Mouse (Mus musculus) hindbrain, postnatal 0 days (tissue): ENCODE measurements at regions not wholly inside any gene's neighbourhood (a gene's known extent, or its start where the extent isn't known, plus 50 kb on each side); places are given as distances from the start of the nearest gene placed in this dataset.
"Not testable (repeated sequence)": the region's sequence is repeated elsewhere in the genome, so short reads cannot be mapped to it uniquely, and the experiment has no call there.

Experiments used
- ATAC-seq: fragments of 200-750 bp; cut with Nextera tagmentation; 2 replicates; pipeline ENCODE4 v1.8.0; 2017; ENCODE audit warnings: mild to moderate bottlenecking, moderate TSS enrichment, moderate library complexity
- DNase-seq: peaks from one replicate; pipeline ENCODE4 v3.0.0-alpha.2; 2015; ENCODE audit warnings: low spot score
- H3K27ac ChIP-seq: fragments of 300-500 bp; sonication (generic); 2 replicates; pipeline ENCODE4 v1.5.1; 2014; ENCODE audit warnings: mild to moderate bottlenecking
- H3K27me3 ChIP-seq: fragments of 300-500 bp; sonication (generic); 2 replicates; pipeline ENCODE4 v1.6.1; 2014; ENCODE audit warnings: low read length, mixed read lengths; ENCODE audit not compliant: insufficient read depth
- H3K36me3 ChIP-seq: fragments of 300-500 bp; sonication (generic); 2 replicates; pipeline ENCODE4 v1.6.1; 2014; ENCODE audit warnings: low read length, mixed read lengths; ENCODE audit not compliant: insufficient read depth
- H3K4me1 ChIP-seq: fragments of 300-500 bp; sonication (generic); 2 replicates; pipeline ENCODE4 v1.6.1; 2014; ENCODE audit warnings: antibody characterized with exemption, low read length, mixed read lengths; ENCODE audit not compliant: insufficient read depth
- H3K4me2 ChIP-seq: fragments of 300-500 bp; sonication (generic); 2 replicates; pipeline ENCODE4 v1.6.1; 2014; ENCODE audit warnings: low read depth, mild to moderate bottlenecking, low read length, moderate library complexity, mixed read lengths
- H3K4me3 ChIP-seq: fragments of 300-500 bp; sonication (generic); 2 replicates; pipeline ENCODE4 v1.5.1; 2014; ENCODE audit warnings: low read length
- H3K9ac ChIP-seq: fragments of 300-500 bp; sonication (generic); replicated peaks from 2 replicates; pipeline ENCODE4 v1.6.1; 2014; ENCODE audit warnings: mild to moderate bottlenecking, low read length, moderate library complexity, mixed read lengths
- H3K9me3 ChIP-seq: fragments of 300-500 bp; sonication (generic); 2 replicates; pipeline ENCODE4 v1.6.1; 2016; ENCODE audit warnings: low read length, mixed read lengths
- CTCF ChIP-seq: IDR thresholded peaks from 2 replicates; pipeline ENCODE4 v1.5.1; 2016; ENCODE audit warnings: antibody characterized with exemption, control low read depth, low read depth
- WGBS: fragments of 180-500 bp; shearing (Covaris S2); extraction: QIAGEN DNeasy Blood & Tissue Kit; methylation state at CpG from one replicate; pipeline ENCODE4 v1.1.7; 2014; 5-methylcytosine and 5-hydroxymethylcytosine counted together

DNA sequence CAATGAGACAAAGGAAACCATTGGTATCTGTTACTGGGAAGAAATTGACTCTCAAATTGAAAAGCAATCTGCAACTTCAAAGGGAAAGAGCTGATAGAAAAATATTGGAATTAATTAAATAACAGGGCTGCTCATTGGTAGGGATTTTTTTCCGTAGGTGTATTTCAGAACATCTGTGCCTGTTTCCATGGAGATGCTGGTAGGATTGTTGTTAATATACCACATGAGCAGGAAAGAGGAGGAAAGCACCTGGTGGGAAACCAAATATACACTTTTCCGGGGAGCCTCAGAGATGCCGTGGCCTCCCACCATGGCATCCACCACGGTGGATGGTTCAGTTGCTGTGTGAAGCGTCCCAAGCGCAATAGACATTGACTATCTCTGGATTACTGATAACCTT lies 428.0 kb upstream of the Sphkap start:
- Histone ChIP-seq H3K4me1 (no peaks in the 10 kb centered on the region), H3K9me3 (no peaks in the 10 kb centered on the region), H3K27me3 (no peaks in the 10 kb centered on the region), H3K36me3 (no peaks in the 10 kb centered on the region), H3K27ac (no peak overlapping the region), H3K4me2 (no peak overlapping the region), H3K9ac (no peak overlapping the region), H3K4me3 (no peak overlapping the region)
- 74% methylated on average over 6 of the region's 6 CpGs for WGBS
- ATAC-seq (no peak), DNase-seq (peak; percentile 9)
- no peak for TF ChIP-seq CTCF

DNA sequence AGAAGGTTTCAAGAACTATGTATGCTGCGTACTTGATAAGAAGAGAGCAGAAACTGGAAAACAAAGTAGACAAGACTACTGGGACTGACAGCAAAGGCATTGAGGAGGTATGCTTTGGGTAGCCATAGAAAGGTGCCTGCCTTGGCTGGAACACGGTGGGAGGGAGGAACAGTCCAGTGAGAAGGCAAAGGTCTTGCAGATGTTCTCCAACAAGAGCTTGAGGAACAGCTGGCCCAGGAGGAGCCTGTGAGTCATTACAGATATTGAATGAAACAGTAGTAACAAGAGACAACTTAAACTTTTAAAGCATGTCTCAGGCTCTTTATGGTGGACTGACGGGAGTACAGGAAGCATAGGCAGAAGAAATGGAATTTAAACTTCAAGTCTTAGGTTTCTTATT lies 424.9 kb upstream of the Sphkap start:
- WGBS = 92% methylated on average over 3 of the region's 3 CpGs
- H3K27me3 ChIP-seq = no peaks in the 10 kb centered on the region
- DNase-seq = no peak
- H3K4me2 ChIP-seq = no peak overlapping the region
- no peaks in the 10 kb centered on the region for H3K9me3 ChIP-seq
- H3K4me3 ChIP-seq = no peak overlapping the region
- H3K36me3 ChIP-seq = no peaks in the 10 kb centered on the region
- no peak for TF ChIP-seq CTCF
- no peaks in the 10 kb centered on the region for H3K4me1 ChIP-seq
- no peak overlapping the region for H3K9ac ChIP-seq
- ATAC-seq = no peak
- H3K27ac ChIP-seq = no peak overlapping the region

DNA sequence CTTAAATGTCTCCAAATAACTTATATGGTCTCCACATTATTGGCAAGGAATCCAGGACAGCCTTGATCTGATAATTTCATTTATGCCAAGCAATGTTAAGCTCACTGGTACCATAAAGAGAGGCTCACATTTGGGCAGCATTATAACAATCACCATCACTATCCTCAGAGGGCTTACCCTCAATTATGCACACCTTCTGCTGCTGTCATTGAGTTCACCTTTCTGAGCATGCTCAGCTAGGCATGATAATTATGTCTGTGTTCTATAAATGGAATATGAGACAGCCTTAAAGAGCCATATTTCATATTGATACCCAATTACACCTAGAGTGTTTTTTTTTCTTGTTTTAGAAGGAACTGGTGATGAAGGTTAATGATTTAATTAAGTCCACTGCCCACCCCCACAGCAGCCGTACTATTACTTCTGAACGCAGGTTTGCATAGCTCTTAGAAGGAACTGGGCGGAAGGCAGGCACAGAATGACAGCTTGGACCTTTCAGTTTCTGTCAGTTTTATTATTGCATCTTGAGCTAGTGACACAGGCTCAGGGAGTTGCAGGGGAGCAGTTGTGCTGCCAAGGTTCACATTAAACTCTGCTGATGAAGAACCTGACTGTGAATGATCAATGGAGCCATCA lies 424.0 kb upstream of the Sphkap start:
- WGBS = 72% methylated on average over 3 of the region's 3 CpGs
- Histone ChIP-seq H3K4me3 (no peak overlapping the region), H3K9me3 (no peaks in the 10 kb centered on the region), H3K27ac (no peak overlapping the region), H3K36me3 (no peaks in the 10 kb centered on the region), H3K9ac (no peak overlapping the region), H3K4me2 (no peak overlapping the region), H3K4me1 (no peaks in the 10 kb centered on the region), H3K27me3 (no peaks in the 10 kb centered on the region)
- peak; percentile 42 for DNase-seq
- no peak for TF ChIP-seq CTCF
- peak; percentile 79 for ATAC-seq

DNA sequence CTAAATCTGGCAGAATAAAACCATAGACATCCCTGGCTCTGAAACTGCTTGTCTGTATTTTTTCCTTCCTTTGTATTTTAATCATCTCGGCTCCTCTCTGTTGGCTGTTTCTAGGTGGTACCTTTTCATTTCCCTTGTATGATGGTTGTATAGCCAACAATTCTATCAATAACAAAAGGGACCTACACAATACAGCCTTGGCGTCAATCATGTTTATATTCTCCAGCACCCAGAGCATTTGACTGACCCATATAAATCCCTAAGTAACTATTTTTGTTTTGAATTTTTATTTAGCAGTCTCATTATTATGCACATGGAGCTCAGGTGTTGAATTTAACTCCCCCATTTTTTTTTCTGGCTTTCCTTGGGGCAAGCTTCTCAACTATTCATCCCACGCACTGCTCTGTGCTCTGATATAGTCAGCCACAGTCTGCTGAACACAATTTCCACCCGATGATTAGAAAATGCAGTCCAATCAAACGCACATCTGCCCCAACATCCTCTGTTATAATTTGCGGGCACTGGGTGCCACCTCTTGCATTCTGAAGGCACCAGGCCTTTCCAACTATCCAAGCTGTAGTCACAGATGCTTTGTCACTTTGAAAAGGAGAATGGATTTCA lies 422.1 kb upstream of the Sphkap start:
- H3K27ac ChIP-seq = no peak overlapping the region; the same call in 1 of the 2 replicates
- H3K27me3 ChIP-seq = no peaks in the 10 kb centered on the region
- no peak overlapping the region for H3K4me3 ChIP-seq
- no peak overlapping the region for H3K9ac ChIP-seq
- no peaks in the 10 kb centered on the region for H3K36me3 ChIP-seq
- ATAC-seq (no peak), DNase-seq (peak; percentile 12)
- no peak overlapping the region for H3K4me2 ChIP-seq
- H3K9me3 ChIP-seq = no peaks in the 10 kb centered on the region
- H3K4me1 ChIP-seq = no peaks in the 10 kb centered on the region
- 61% methylated on average over 6 of the region's 6 CpGs for WGBS
- TF ChIP-seq CTCF = no peak

DNA sequence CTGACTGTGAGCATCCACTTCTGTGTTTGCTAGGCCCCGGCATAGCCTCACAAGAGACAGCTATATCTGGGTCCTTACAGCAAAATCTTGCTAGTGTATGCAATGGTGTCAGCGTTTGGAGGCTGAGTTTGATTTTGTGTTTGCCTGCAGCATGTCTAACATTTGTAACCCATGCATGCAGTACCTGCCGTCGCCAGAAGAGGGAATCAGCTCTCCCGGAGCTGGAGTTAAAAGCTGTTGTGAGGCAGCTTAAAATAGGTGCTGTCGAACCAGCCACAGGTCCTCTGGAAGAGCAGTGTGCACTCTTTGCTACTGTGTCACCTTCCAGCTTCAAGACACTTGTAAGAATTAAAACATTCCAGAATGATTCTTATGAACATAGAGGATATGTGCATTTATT lies 403.2 kb upstream of the Sphkap start:
- H3K9me3 ChIP-seq, H3K36me3 ChIP-seq, DNase-seq, H3K4me1 ChIP-seq, ATAC-seq, H3K4me3 ChIP-seq, H3K27ac ChIP-seq, H3K9ac ChIP-seq, H3K27me3 ChIP-seq, H3K4me2 ChIP-seq: not testable (repeated sequence)
- TF ChIP-seq CTCF = peak; percentile 55
- WGBS = 41% methylated on average over 5 of the region's 6 CpGs

DNA sequence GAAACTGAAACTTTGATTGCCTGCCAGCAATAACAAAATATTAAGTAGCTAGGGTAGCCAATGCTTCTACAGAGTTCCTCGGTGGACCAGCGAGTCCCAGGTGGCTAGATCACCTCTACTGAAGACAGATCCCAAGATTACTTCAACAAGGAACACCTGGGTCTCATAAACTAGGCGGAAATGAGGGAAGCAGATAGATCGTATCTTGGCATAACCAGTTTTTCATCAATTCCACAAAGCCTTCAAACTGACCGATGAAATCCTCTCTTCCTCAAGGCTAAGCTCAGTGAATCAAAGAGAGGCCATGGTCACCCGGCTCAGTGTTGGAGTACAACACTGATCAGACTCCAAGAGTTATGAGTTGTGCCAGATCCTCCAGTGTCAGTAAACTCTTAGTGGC lies 400.4 kb upstream of the Sphkap start:
- TF ChIP-seq CTCF = no peak
- Histone ChIP-seq H3K4me1 (no peaks in the 10 kb centered on the region), H3K36me3 (no peaks in the 10 kb centered on the region), H3K9me3 (no peaks in the 10 kb centered on the region), H3K9ac (no peak overlapping the region), H3K4me3 (no peak overlapping the region), H3K4me2 (no peak overlapping the region), H3K27me3 (no peaks in the 10 kb centered on the region), H3K27ac (no peak overlapping the region)
- no peak for ATAC-seq
- 92% methylated on average over 6 of the region's 6 CpGs for WGBS
- DNase-seq = no peak

DNA sequence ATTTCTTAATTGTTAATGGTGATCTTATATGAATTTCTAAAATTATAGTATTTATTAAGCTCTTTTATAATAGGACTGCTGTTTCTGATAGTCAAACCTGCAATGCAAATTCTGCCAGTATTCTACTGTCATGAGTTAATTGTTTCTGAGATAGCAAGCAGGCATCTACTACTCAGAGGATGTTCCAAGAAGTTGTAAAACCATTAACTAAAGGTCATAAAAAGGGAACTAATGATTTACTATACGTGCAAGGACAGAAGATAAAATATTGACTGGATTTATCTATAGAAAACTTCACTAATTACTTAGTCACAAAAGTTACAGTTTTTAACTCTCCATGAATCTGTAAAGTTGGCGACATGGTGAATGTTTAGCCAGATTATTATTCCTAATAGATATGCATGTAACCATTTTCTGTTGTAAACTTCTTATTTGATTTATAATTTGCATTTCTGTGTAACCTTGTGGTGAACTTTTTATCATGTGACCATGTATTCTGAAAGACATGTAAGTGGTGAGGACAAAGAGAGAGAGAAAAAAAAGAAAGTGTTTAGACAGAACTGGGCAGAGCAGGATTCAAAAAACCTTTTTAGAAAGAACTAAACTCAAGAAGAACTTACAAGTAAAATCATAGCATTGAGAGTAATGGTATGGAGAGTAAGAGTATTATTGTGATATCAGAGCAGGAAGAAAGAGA lies 395.5 kb upstream of the Sphkap start:
- H3K9me3 ChIP-seq = no peaks in the 10 kb centered on the region
- H3K36me3 ChIP-seq = no peaks in the 10 kb centered on the region
- ATAC-seq (no peak), DNase-seq (no peak)
- WGBS = 80% methylated on average over 2 of the region's 2 CpGs
- H3K27ac ChIP-seq = no peak overlapping the region
- H3K9ac ChIP-seq = no peak overlapping the region
- no peaks in the 10 kb centered on the region for H3K27me3 ChIP-seq
- H3K4me3 ChIP-seq = no peak overlapping the region
- H3K4me2 ChIP-seq = no peak overlapping the region
- no peak for TF ChIP-seq CTCF
- H3K4me1 ChIP-seq = no peaks in the 10 kb centered on the region
